Mouse (Mus musculus): Measurements from ENCODE around the gene Rbl1.

DNA sequence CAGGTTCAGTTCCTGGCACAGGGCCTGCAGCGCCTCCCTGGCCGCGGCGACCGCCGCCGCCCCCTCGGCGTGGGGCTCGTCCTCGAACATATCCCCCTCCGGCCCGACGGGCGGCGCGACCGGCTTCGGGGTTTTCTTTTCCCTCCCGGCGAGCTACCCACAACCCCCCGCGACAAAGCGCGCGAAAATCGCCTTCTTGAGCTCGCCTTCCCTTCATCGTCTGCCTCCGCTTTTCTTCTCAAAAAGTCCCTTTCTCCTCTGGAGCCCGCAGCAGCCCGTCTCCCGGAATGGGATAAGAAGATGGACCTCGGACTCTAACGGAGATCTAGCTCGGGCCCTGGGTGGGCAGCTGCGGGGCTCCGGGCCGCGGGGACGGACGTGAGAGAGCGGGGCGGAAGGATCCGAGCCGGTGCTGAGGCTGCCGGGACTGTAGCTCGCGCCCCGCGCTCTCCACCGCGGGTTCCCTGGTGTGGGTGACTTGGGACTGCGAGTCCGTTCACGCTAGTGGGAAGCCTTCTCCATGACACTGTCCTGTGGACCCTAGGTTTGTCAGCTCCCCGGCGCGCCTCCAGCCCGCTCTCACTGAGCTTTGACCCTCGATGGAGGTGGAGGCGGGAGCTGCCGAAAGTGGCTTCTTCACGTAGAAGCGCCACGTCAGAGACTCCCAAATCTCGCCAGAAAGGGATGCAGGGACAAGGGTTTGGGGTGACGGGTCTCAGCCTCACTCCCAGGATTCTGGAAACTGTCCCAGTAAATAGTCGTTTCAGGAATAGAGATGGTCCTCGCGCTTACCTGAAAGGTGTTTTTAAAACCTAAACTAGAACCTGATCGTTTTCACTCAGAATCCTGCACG lies at the start of gene Rbl1:
- TF ChIP-seq CTCF (IDR thresholded peaks at IDR 0.05; ENCODE audit: borderline replicate concordance, control insufficient read depth, extremely low read depth, insufficient read depth, low read length, poor library complexity) (peak; percentile 39; the same call in 1 of the 2 replicates), POLR2A (IDR thresholded peaks at IDR 0.05; ENCODE audit: control insufficient read depth, extremely low read depth, insufficient read depth, low read length, poor library complexity) (peak; percentile 75)

All from thymus, adult 2 months (tissue).